In the genomic region with DNA sequence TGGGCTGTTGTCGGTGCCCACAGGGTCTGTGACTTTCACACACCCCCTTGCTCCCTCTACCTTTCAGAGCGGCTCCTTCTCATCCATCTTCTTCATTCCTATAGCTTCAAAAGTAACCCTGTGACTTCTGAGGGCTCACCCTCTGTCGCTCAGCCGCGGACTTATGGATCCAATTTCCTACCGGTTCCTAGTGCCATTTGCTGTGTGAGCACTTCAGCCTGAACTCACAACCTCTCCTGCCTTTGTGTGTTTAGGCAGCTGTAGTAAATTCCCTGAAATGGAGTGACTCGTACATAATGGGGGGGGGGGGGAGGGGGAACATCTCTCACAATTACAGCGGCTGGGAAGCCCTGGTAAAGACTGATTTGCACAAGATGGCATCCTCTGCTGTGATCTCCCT, we compare ENCODE assay signal across 28 mouse cellular contexts.
DNase-seq lines count a peak whose midpoint lies in the region; ATAC-seq lines count a peak whose summit lies in the region.
"Had no signal": no experiment of that assay in that cellular context is flagged by ENCODE, and none has a peak within 500 bp of the region (broad histone marks: within the 10 kb centered on the region; RNA-seq: fewer than 3 reads in every experiment).

No protein-coding gene starts in this region.

- peaks cover 9% of the 10 kb centered on the region for H3K27me3 ChIP-seq in forebrain, embryonic 10.5 days (ENCODE audit: poor library complexity, severe bottlenecking)
- H3K27me3 ChIP-seq in forebrain, embryonic 11.5 days (ENCODE audit: control insufficient read depth, insufficient read depth, low read length): no peaks in the 10 kb centered on the region
- H3K27me3 ChIP-seq: CH12.LX; hindbrain, embryonic 12.5 days; limb, embryonic 12.5 days; lung, embryonic 15.5 days; megakaryocyte, embryonic 14.5 days had no signal

- no peak overlapping the region for H3K4me2 ChIP-seq in forebrain, embryonic 11.5 days (ENCODE audit: low read depth, low read length, severe bottlenecking)
- H3K4me2 ChIP-seq: hindbrain, embryonic 12.5 days; limb, embryonic 12.5 days; liver, embryonic 11.5 days; lung, embryonic 15.5 days had no signal

- peaks cover 75% of the 10 kb centered on the region for H3K4me1 ChIP-seq in forebrain, embryonic 10.5 days
- H3K4me1 ChIP-seq in forebrain, embryonic 11.5 days (replicated peaks; ENCODE audit: control insufficient read depth, insufficient read depth, low read length): peaks cover 11% of the 10 kb centered on the region

- H3K9ac ChIP-seq in forebrain, embryonic 11.5 days (ENCODE audit: low read length): no peak overlapping the region
- H3K9ac ChIP-seq: hindbrain, embryonic 12.5 days; limb, embryonic 12.5 days; lung, embryonic 15.5 days had no signal

- peak overlapping the region; percentile 74 for H3K27ac ChIP-seq in forebrain, embryonic 10.5 days
- no peak overlapping the region for H3K27ac ChIP-seq in forebrain, embryonic 11.5 days (ENCODE audit: low read depth, low read length)
- H3K27ac ChIP-seq: hindbrain, embryonic 12.5 days; limb, embryonic 12.5 days; lung, embryonic 15.5 days had no signal

- no peak for ATAC-seq in forebrain, embryonic 11.5 days (replicated peaks; ENCODE audit: low FRiP score)
- ATAC-seq: forebrain, embryonic 16.5 days; intestine, postnatal 0 days had no signal

- WGBS in forebrain, embryonic 10.5 days: 12% methylated on average over 8 of the region's 8 CpGs
- WGBS in forebrain, embryonic 11.5 days: 8% methylated on average over 8 of the region's 8 CpGs

- H3K4me3 ChIP-seq in forebrain, embryonic 10.5 days: no peak overlapping the region
- no peak overlapping the region for H3K4me3 ChIP-seq in forebrain, embryonic 11.5 days (ENCODE audit: low read depth, low read length)
- H3K4me3 ChIP-seq: hindbrain, embryonic 12.5 days; limb, embryonic 12.5 days; lung, embryonic 15.5 days; megakaryocyte, embryonic 14.5 days; myocyte had no signal

- H3K9me3 ChIP-seq in forebrain, embryonic 10.5 days: no peaks in the 10 kb centered on the region; the same call in 1 of the 2 replicates
- H3K9me3 ChIP-seq in forebrain, embryonic 11.5 days (ENCODE audit: control insufficient read depth, low read length): no peaks in the 10 kb centered on the region
- H3K9me3 ChIP-seq: hindbrain, embryonic 12.5 days; limb, embryonic 12.5 days; lung, embryonic 15.5 days; megakaryocyte, embryonic 14.5 days had no signal

- H3K36me3 ChIP-seq in forebrain, embryonic 10.5 days (replicated peaks): peaks cover 3% of the 10 kb centered on the region; the same call in 1 of the 2 replicates
- H3K36me3 ChIP-seq in forebrain, embryonic 11.5 days (ENCODE audit: control insufficient read depth, insufficient read depth, low read length): no peaks in the 10 kb centered on the region
- H3K36me3 ChIP-seq: hindbrain, embryonic 12.5 days; limb, embryonic 12.5 days; lung, embryonic 15.5 days had no signal

- peak; percentile 44 for DNase-seq in forebrain, embryonic 10.5 days (ENCODE audit: extremely low spot score, low spot score)
- DNase-seq in forebrain, embryonic 11.5 days (ENCODE audit: low spot score): no peak
- peak; percentile 22 for DNase-seq in NIH3T3 (ENCODE audit: low read depth)
- peak; percentile 47 for DNase-seq in embryo, embryonic 9.5 days (ENCODE audit: extremely low spot score)
- peak; percentile 23 for DNase-seq in forelimb bud, embryonic 11.5 days (ENCODE audit: low read depth, low spot score)
- DNase-seq in thymus, postnatal 0 days (ENCODE audit: low spot score): no peak
- no peak for DNase-seq in liver
- no peak for DNase-seq in T-cell, adult 2 months (ENCODE audit: low spot score)
- DNase-seq: adrenal gland, postnatal 14 days; cerebellum, adult 18-20 months; cerebellum, postnatal 10 days; gastrocnemius, postnatal 10 days; heart, postnatal 14 days; kidney, postnatal 14 days; layer of hippocampus, adult 9-11 months; lung, postnatal 36 days; right cerebral cortex, adult 18-20 months; spleen, adult 18-20 months; thymus, postnatal 25 days had no signal

Comparison
In these comparisons a context has a peak if more than half of its experiments do, and no peak if none do; other contexts are left out.
1. DNase-seq: peak in forebrain, embryonic 10.5 days (single experiment), NIH3T3 (single experiment), embryo, embryonic 9.5 days (single experiment) and forelimb bud, embryonic 11.5 days (single experiment); none in forebrain, embryonic 11.5 days (single experiment), thymus, postnatal 0 days (single experiment), liver (single experiment) and T-cell, adult 2 months (single experiment).